Mouse (Mus musculus): ENCODE results near the gene Taf1d.

GRCm38 (mm10) chr9:15313633-15314032 lies 7.6 kb downstream of the Taf1d start:
- TF ChIP-seq CTCF (IDR thresholded peaks at IDR 0.05 in 2 of 3, conservative IDR thresholded peaks at IDR 0.05 in 1 of 3; ENCODE audit: control insufficient read depth in 1 of 3, insufficient read depth in 1 of 3, low read depth in 2 of 3, low read length in 3 of 3, poor library complexity in 1 of 3, severe bottlenecking in 1 of 3) (no peak), USF1 (IDR thresholded peaks at IDR 0.05; ENCODE audit: low read depth, low read length) (no peak), HCFC1 (IDR thresholded peaks at IDR 0.05; ENCODE audit: low read depth, low read length) (no peak)

All from MEL (cell line).